Mouse (Mus musculus) limb, embryonic 13.5 days (tissue): ENCODE results near the gene Ankrd63. TPM values are rescaled to one million over a fixed set of nuclear protein-coding genes. Genes with fewer than 3 reads are reported as not detected.

Experiments used
- ATAC-seq: fragments of 200-750 bp; cut with Nextera tagmentation; 2 replicates; pipeline ENCODE4 v1.8.0; 2017; ENCODE audit warnings: low read depth, moderate number of reproducible peaks, moderate TSS enrichment; ENCODE audit not compliant: low FRiP score
- H3K27ac ChIP-seq: fragments of 300-500 bp; sonication (generic); 2 replicates; pipeline ENCODE4 v1.5.1; 2015; ENCODE audit warnings: inconsistent platforms, mild to moderate bottlenecking, moderate library complexity
- H3K27me3 ChIP-seq: fragments of 300-500 bp; sonication (generic); 2 replicates; pipeline ENCODE4 v1.6.1; 2015; ENCODE audit warnings: mild to moderate bottlenecking, inconsistent platforms
- H3K36me3 ChIP-seq: fragments of 300-500 bp; sonication (generic); 2 replicates; pipeline ENCODE4 v1.6.1; 2015; ENCODE audit warnings: inconsistent platforms, mild to moderate bottlenecking, moderate library complexity
- H3K4me1 ChIP-seq: fragments of 300-500 bp; sonication (generic); 2 replicates; pipeline ENCODE4 v1.6.1; 2015; ENCODE audit warnings: inconsistent platforms
- H3K4me2 ChIP-seq: fragments of 300-500 bp; sonication (generic); replicated peaks from 2 replicates; pipeline ENCODE4 v1.6.1; 2015; ENCODE audit warnings: inconsistent platforms, mild to moderate bottlenecking, moderate library complexity
- H3K4me3 ChIP-seq: fragments of 300-500 bp; sonication (generic); 2 replicates; pipeline ENCODE4 v1.5.1; 2015; ENCODE audit warnings: moderate library complexity, mild to moderate bottlenecking, inconsistent platforms
- H3K9ac ChIP-seq: fragments of 300-500 bp; sonication (generic); 2 replicates; pipeline ENCODE4 v1.6.1; 2015; ENCODE audit warnings: mild to moderate bottlenecking, inconsistent platforms
- H3K9me3 ChIP-seq: fragments of 300-500 bp; sonication (generic); 2 replicates; pipeline ENCODE4 v1.6.1; 2016; ENCODE audit warnings: inconsistent platforms
- WGBS: fragments of 180-500 bp; shearing (Covaris S2); methylation state at CpG from one replicate; pipeline ENCODE4 v1.1.7; 2015; 5-methylcytosine and 5-hydroxymethylcytosine counted together
- polyA plus RNA-seq: library from polyadenylated mRNA; unstranded; fragments of >200 nt; fragmentation: Nextera tagmentation; extraction: Ambion mirVana; gene quantifications from 2 replicates; pipeline ENCODE4 v1.2.1, GENCODE M21; 2015

Ankrd63 gene
- polyA plus RNA-seq, 1 experiment from 2014 or later = 0.05 TPM

DNA sequence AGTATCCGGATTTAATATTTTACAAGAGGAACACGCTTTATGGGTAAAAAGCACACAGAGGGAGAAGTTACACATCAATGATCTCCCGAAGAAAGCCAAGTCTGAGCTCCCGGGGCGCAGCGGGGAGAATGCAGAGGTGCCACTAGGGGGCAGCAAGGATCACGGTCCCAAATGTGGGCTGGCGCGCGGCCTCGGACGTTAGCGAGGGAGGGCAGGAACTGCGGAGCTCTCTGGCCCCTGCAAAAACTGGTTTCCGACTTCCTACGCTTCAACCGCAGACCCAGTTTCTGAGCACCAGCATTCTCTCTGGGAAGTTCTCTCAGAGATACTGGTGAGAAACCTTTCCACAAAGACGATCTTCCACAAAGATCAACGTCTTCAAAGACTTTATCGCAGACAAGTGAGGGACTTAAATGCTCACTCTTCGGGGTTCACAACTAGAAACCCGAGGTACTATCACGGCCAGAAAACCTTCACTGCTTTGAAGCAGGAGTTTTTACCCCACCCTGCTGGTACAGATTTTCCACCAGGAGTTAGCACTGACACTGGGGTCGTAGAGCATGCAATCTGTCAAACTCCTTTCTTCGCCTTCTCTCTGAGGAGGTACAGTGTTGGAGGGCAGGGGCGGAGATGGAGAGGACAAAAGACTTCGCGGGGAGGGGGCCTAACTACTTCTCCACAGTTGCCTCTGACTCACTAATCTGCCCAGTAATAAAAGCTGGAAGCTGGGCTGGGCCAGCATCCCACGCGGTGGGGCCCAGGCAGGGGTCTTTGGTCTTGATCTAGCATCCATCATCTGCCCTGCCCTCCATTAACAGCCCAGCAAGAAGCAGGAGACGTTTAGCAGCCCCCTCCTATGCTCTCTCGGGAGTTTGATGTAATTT is 3.3 kb downstream of the Ankrd63 start:
- WGBS = 2% methylated on average over 32 of the region's 32 CpGs
- ATAC-seq = no peak
- H3K4me2 ChIP-seq = peak overlapping the region; percentile 57
- peaks cover 94% of the 10 kb centered on the region for H3K27me3 ChIP-seq
- H3K9me3 ChIP-seq = no peaks in the 10 kb centered on the region
- H3K4me3 ChIP-seq = peak overlapping the region; percentile 34
- no peak overlapping the region for H3K27ac ChIP-seq
- H3K9ac ChIP-seq = peak overlapping the region; percentile 39; the same call in 1 of the 2 replicates
- no peaks in the 10 kb centered on the region for H3K36me3 ChIP-seq
- H3K4me1 ChIP-seq = peaks cover 54% of the 10 kb centered on the region

GRCm38 (mm10) chr2:118697955-118698354 is 5.8 kb downstream of the Ankrd63 start:
- Histone ChIP-seq H3K9ac (no peak overlapping the region), H3K4me3 (no peak overlapping the region), H3K36me3 (no peaks in the 10 kb centered on the region), H3K27ac (no peak overlapping the region), H3K27me3 (peaks cover 91% of the 10 kb centered on the region), H3K4me2 (no peak overlapping the region), H3K9me3 (no peaks in the 10 kb centered on the region), H3K4me1 (peaks cover 39% of the 10 kb centered on the region)
- ATAC-seq = no peak
- WGBS = 25% methylated on average over 7 of the region's 7 CpGs

- 40% methylated on average over 5 of the region's 5 CpGs for WGBS
- H3K4me2 ChIP-seq = no peak overlapping the region
- peaks cover 85% of the 10 kb centered on the region for H3K27me3 ChIP-seq
- H3K4me1 ChIP-seq = peaks cover 34% of the 10 kb centered on the region
- ATAC-seq = no peak
- no peaks in the 10 kb centered on the region for H3K9me3 ChIP-seq
- H3K27ac ChIP-seq = no peak overlapping the region
- no peak overlapping the region for H3K4me3 ChIP-seq
- no peaks in the 10 kb centered on the region for H3K36me3 ChIP-seq
- no peak overlapping the region for H3K9ac ChIP-seq
Observed at GRCm38 (mm10) chr2:118697311-118697877, 6.4 kb downstream of the Ankrd63 start.

- WGBS = 48% methylated on average over 21 of the region's 21 CpGs
- Histone ChIP-seq H3K4me2 (no peak overlapping the region), H3K4me1 (peaks cover 31% of the 10 kb centered on the region), H3K9me3 (no peaks in the 10 kb centered on the region), H3K27ac (no peak overlapping the region), H3K36me3 (no peaks in the 10 kb centered on the region), H3K27me3 (peaks cover 81% of the 10 kb centered on the region), H3K9ac (0 out of 2 replicates have a peak overlapping the region, but pooled peaks have one; percentile 19), H3K4me3 (no peak overlapping the region)
- no peak for ATAC-seq
Observed at GRCm38 (mm10) chr2:118696451-118697308, 7.1 kb downstream of the Ankrd63 start.

DNA sequence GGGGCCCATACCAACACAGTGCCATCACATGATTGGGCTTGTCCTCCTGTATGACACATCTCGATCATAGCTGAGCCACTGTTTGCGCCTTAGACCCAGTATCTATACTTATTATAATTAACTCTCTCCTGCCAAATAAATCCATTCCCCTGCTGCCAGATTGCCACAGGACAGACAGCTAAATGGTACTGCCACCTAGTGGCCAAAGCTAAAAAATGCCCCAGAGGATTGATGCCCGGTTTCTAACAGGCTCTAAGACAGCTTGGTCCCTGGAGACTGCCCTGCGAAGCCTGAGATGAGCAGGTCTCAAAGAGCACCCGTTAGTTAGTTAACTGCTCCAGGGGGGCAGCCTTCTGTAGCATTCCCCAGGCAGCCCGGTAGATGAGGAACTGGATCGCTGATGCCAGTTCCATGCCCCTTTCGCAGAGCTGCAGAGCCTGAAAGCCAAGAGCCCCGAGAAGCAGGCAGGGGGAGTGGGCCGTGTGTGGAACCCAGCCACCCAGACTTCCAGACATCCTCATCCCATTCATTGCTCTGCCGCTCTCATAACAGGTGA is 8.0 kb downstream of the Ankrd63 start:
- no peaks in the 10 kb centered on the region for H3K9me3 ChIP-seq
- no peak overlapping the region for H3K27ac ChIP-seq
- peaks cover 27% of the 10 kb centered on the region for H3K4me1 ChIP-seq
- H3K27me3 ChIP-seq = peaks cover 74% of the 10 kb centered on the region
- no peak overlapping the region for H3K4me2 ChIP-seq
- no peak overlapping the region for H3K4me3 ChIP-seq
- ATAC-seq = no peak
- 29% methylated on average over 11 of the region's 11 CpGs for WGBS
- H3K36me3 ChIP-seq = no peaks in the 10 kb centered on the region
- peak overlapping the region; percentile 19; the same call in 1 of the 2 replicates for H3K9ac ChIP-seq

DNA sequence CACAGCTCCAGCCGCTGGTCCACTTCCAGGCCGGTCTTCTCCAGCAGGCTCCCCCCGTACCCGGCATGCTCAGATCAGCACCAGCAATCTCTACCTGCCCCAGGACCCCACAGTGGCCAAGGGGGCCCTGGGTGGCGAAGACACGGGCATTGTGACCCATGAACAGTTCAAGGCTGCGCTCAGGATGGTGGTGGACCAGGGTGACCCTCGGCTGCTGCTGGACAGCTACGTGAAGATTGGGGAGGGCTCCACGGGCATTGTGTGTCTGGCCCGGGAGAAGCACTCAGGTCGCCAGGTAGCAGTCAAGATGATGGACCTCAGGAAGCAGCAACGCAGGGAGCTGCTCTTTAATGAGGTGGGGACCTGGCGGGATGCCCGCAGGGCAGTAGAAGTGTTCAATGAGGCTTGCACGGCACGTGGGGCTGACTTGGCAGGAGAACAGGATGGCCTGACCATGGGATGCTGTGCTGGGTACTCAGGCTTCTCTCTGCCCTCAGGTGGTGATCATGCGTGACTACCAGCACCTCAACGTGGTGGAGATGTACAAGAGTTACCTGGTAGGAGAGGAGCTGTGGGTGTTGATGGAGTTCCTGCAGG is 10.3 kb downstream of the Ankrd63 start:
- no peak overlapping the region for H3K4me3 ChIP-seq
- no peaks in the 10 kb centered on the region for H3K9me3 ChIP-seq
- 80% methylated on average over 19 of the region's 19 CpGs for WGBS
- H3K4me1 ChIP-seq = peaks cover 22% of the 10 kb centered on the region
- peaks cover 62% of the 10 kb centered on the region for H3K27me3 ChIP-seq
- no peaks in the 10 kb centered on the region for H3K36me3 ChIP-seq
- H3K27ac ChIP-seq = no peak overlapping the region
- H3K4me2 ChIP-seq = no peak overlapping the region
- H3K9ac ChIP-seq = no peak overlapping the region
- ATAC-seq = no peak

- WGBS = 79% methylated on average over 10 of the region's 10 CpGs
- peaks cover 29% of the 10 kb centered on the region for H3K27me3 ChIP-seq
- no peak overlapping the region for H3K4me3 ChIP-seq
- no peak overlapping the region for H3K27ac ChIP-seq
- no peak for ATAC-seq
- H3K9me3 ChIP-seq = no peaks in the 10 kb centered on the region
- no peaks in the 10 kb centered on the region for H3K36me3 ChIP-seq
- no peak overlapping the region for H3K9ac ChIP-seq
- H3K4me2 ChIP-seq = no peak overlapping the region
- H3K4me1 ChIP-seq = no peaks in the 10 kb centered on the region
Observed at GRCm38 (mm10) chr2:118689875-118690274, 13.9 kb downstream of the Ankrd63 start.

DNA sequence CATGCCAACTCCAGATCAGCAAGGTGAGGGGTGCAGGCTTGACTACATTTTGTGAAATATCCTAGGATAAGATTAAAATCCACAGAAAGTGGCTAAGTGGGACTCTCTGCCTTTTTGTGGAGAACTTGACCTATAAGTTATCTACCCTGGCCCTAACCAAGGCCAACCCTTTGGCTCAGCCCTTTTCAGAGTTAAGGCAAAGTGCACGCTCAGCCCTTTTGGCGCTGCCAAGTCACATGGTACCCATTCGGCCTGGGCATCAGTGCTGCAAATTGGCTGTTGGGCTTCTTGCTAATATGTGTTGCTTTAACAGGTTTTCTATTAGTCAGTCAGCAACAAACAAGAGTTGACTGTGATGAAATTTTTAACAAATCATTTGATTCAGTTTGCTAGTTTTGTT is 16.0 kb downstream of the Ankrd63 start:
- 94% methylated on average over 3 of the region's 3 CpGs for WGBS
- Histone ChIP-seq H3K4me1 (no peaks in the 10 kb centered on the region), H3K9me3 (no peaks in the 10 kb centered on the region), H3K27ac (no peak overlapping the region), H3K9ac (no peak overlapping the region), H3K27me3 (peaks cover 13% of the 10 kb centered on the region; the same call in 1 of the 2 replicates), H3K4me3 (no peak overlapping the region), H3K4me2 (no peak overlapping the region), H3K36me3 (no peaks in the 10 kb centered on the region)
- ATAC-seq = no peak

DNA sequence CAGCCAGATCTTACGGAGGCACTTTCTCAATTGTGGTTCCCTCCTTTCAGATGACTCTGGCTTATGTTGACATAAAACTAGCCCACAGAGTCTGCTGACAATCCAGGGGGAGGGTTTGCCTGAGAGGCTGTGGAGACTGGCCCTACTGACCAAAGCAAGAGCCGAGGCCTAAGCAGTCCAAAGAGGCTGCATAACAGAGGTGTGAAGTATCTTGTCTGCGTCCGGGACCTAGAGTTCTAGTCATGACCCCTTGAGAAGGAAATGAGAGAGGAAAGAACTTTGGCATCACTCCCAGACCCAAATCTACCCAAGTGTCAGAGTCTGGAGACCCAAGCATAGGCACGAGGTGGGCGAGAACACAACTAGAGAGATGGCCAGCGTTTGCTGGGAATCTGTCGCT is 17.1 kb downstream of the Ankrd63 start:
- no peak overlapping the region for H3K4me3 ChIP-seq
- H3K27me3 ChIP-seq = peaks cover 13% of the 10 kb centered on the region; the same call in 1 of the 2 replicates
- H3K36me3 ChIP-seq = no peaks in the 10 kb centered on the region
- no peak overlapping the region for H3K4me2 ChIP-seq
- no peak overlapping the region for H3K27ac ChIP-seq
- no peak for ATAC-seq
- H3K9ac ChIP-seq = no peak overlapping the region
- H3K4me1 ChIP-seq = no peaks in the 10 kb centered on the region; the same call in 1 of the 2 replicates
- 82% methylated on average over 8 of the region's 8 CpGs for WGBS
- H3K9me3 ChIP-seq = no peaks in the 10 kb centered on the region

DNA sequence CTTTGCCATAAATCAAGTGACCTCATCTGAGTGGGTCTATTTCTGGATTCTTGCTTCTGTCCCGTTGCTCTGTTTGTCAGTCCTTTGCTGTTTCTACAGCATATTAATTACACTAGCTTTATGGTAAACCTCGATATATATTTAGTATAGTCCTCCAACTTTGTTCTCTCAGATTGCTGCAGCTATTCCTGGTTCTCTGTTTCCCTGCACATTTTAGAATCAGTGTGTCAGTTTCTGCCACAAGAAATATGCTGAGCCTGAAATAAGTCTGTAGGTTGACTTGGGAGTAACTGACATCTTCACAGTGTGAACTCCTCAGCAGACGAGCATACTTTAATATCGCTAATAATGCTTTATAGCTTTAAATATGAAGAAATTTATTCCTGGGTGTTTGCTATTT is 18.7 kb downstream of the Ankrd63 start:
- Histone ChIP-seq H3K9ac (no peak overlapping the region), H3K9me3 (no peaks in the 10 kb centered on the region), H3K4me3 (no peak overlapping the region), H3K36me3 (no peaks in the 10 kb centered on the region), H3K4me2 (no peak overlapping the region), H3K27me3 (peaks cover 20% of the 10 kb centered on the region), H3K4me1 (no peaks in the 10 kb centered on the region; the same call in 1 of the 2 replicates), H3K27ac (no peak overlapping the region)
- 84% methylated on average over 4 of the region's 4 CpGs for WGBS
- no peak for ATAC-seq

DNA sequence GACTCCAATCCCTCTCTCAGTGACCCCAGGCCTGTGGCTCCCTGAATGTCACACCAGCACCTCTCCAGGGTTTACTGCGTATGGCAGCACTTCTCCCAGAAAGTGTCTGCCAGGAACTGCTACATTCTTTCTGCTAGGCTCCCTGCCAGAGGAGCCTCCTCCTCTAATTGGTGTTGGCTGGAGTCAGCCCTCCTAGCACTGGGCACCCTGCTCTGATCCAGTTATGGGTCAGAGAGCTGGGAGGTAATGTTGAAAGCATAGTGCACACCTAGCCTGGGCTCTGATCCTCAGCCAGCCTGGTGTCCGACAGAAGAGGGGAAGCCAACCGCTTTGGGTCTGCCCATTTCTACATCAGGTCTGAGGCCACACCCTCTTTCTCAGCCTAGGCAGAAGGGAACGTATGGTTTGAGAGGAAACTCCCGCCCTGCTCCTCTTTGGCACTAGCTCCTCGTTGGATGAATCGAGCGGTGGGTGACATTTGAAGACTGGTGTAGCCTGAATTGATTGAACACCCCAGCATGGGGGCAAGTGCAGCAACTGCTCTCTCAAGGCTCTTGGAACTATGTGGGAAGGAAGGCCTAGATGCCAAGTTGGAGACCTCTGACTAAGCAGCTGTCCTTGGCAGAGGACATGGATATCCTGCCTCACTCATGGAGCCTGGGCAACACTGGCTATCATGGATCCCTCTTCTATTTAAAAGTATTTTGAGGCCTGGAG is 21.1 kb downstream of the Ankrd63 start:
- no peak overlapping the region for H3K4me3 ChIP-seq
- WGBS = 45% methylated on average over 8 of the region's 8 CpGs
- no peaks in the 10 kb centered on the region for H3K36me3 ChIP-seq
- no peak overlapping the region for H3K27ac ChIP-seq
- H3K27me3 ChIP-seq = peaks cover 36% of the 10 kb centered on the region
- H3K4me1 ChIP-seq = peaks cover under 1% of the 10 kb centered on the region
- no peak overlapping the region for H3K4me2 ChIP-seq
- no peak for ATAC-seq
- no peaks in the 10 kb centered on the region for H3K9me3 ChIP-seq
- H3K9ac ChIP-seq = no peak overlapping the region
